Mouse (Mus musculus): ENCODE data around the gene Atg5. TPM values are rescaled to one million over a fixed set of nuclear protein-coding genes. Genes with fewer than 3 reads are reported as not detected.

Gene Atg5
- polyA plus RNA-seq, 1 experiment from 2014 or later = 46.4 TPM

GRCm38 (mm10) chr10:44381948-44382347 lies 113.8 kb downstream of the Atg5 start:
- 88% methylated on average over 12 of the region's 12 CpGs for WGBS
- no peak for ATAC-seq (ENCODE audit: low FRiP score)
- Histone ChIP-seq H3K27ac (no peak overlapping the region), H3K4me2 (no peak overlapping the region), H3K36me3 (replicated peaks) (no peaks in the 10 kb centered on the region), H3K9ac (no peak overlapping the region), H3K4me1 (peaks cover 11% of the 10 kb centered on the region), H3K4me3 (replicated peaks) (no peak overlapping the region), H3K27me3 (0 out of 2 replicates have a peak, but pooled peaks cover 3% of the 10 kb centered on the region), H3K9me3 (no peaks in the 10 kb centered on the region)

- H3K27me3 ChIP-seq = 0 out of 2 replicates have a peak, but pooled peaks cover 3% of the 10 kb centered on the region
- H3K9me3 ChIP-seq = no peaks in the 10 kb centered on the region
- peaks cover 11% of the 10 kb centered on the region for H3K4me1 ChIP-seq
- no peak overlapping the region for H3K27ac ChIP-seq
- 65% methylated on average over 10 of the region's 10 CpGs for WGBS
- H3K4me2 ChIP-seq = no peak overlapping the region
- no peaks in the 10 kb centered on the region for H3K36me3 ChIP-seq (replicated peaks)
- H3K9ac ChIP-seq = no peak overlapping the region
- H3K4me3 ChIP-seq (replicated peaks) = no peak overlapping the region
- no peak for ATAC-seq (ENCODE audit: low FRiP score)
These were observed 115.1 kb downstream of the Atg5 start for GRCm38 (mm10) chr10:44383213-44383612.

- H3K27me3 ChIP-seq = 0 out of 2 replicates have a peak, but pooled peaks cover 3% of the 10 kb centered on the region
- 79% methylated on average over 5 of the region's 5 CpGs for WGBS
- H3K36me3 ChIP-seq (replicated peaks) = no peaks in the 10 kb centered on the region
- H3K9ac ChIP-seq = no peak overlapping the region
- H3K4me1 ChIP-seq = peaks cover 11% of the 10 kb centered on the region
- H3K27ac ChIP-seq = no peak overlapping the region
- no peak overlapping the region for H3K4me3 ChIP-seq (replicated peaks)
- no peak for ATAC-seq (ENCODE audit: low FRiP score)
- H3K9me3 ChIP-seq = no peaks in the 10 kb centered on the region
- no peak overlapping the region for H3K4me2 ChIP-seq
These were observed 117.1 kb downstream of the Atg5 start for GRCm38 (mm10) chr10:44385227-44385626.

- ATAC-seq (ENCODE audit: low FRiP score) = no peak
- no peak overlapping the region for H3K27ac ChIP-seq
- no peak overlapping the region for H3K9ac ChIP-seq
- H3K9me3 ChIP-seq = no peaks in the 10 kb centered on the region
- no peaks in the 10 kb centered on the region for H3K27me3 ChIP-seq
- no peak overlapping the region for H3K4me2 ChIP-seq
- WGBS = 88% methylated on average over 11 of the region's 11 CpGs
- peaks cover 3% of the 10 kb centered on the region; the same call in 1 of the 2 replicates for H3K4me1 ChIP-seq
- H3K4me3 ChIP-seq (replicated peaks) = no peak overlapping the region
- H3K36me3 ChIP-seq (replicated peaks) = no peaks in the 10 kb centered on the region
These were observed 120.6 kb downstream of the Atg5 start for GRCm38 (mm10) chr10:44388706-44389233.

GRCm38 (mm10) chr10:44390286-44390685 lies 122.1 kb downstream of the Atg5 start:
- H3K4me2 ChIP-seq = no peak overlapping the region
- H3K9me3 ChIP-seq = no peaks in the 10 kb centered on the region
- 79% methylated on average over 5 of the region's 5 CpGs for WGBS
- peaks cover 3% of the 10 kb centered on the region; the same call in 1 of the 2 replicates for H3K4me1 ChIP-seq
- H3K27ac ChIP-seq = no peak overlapping the region
- no peak overlapping the region for H3K4me3 ChIP-seq (replicated peaks)
- H3K27me3 ChIP-seq = no peaks in the 10 kb centered on the region
- no peak overlapping the region for H3K9ac ChIP-seq
- no peaks in the 10 kb centered on the region for H3K36me3 ChIP-seq (replicated peaks)
- ATAC-seq (ENCODE audit: low FRiP score) = no peak

GRCm38 (mm10) chr10:44391509-44392290 lies 123.5 kb downstream of the Atg5 start:
- H3K27ac ChIP-seq = no peak overlapping the region
- ATAC-seq (ENCODE audit: low FRiP score) = no peak
- H3K9me3 ChIP-seq = no peaks in the 10 kb centered on the region
- peaks cover 3% of the 10 kb centered on the region; the same call in 1 of the 2 replicates for H3K4me1 ChIP-seq
- H3K36me3 ChIP-seq (replicated peaks) = no peaks in the 10 kb centered on the region
- H3K4me2 ChIP-seq = no peak overlapping the region
- 45% methylated on average over 12 of the region's 12 CpGs for WGBS
- no peak overlapping the region for H3K4me3 ChIP-seq (replicated peaks)
- no peak overlapping the region for H3K9ac ChIP-seq
- H3K27me3 ChIP-seq = no peaks in the 10 kb centered on the region

- H3K9ac ChIP-seq = no peak overlapping the region
- no peaks in the 10 kb centered on the region for H3K36me3 ChIP-seq (replicated peaks)
- H3K27ac ChIP-seq = no peak overlapping the region
- H3K27me3 ChIP-seq = no peaks in the 10 kb centered on the region
- peaks cover 3% of the 10 kb centered on the region; the same call in 1 of the 2 replicates for H3K4me1 ChIP-seq
- no peak overlapping the region for H3K4me3 ChIP-seq (replicated peaks)
- no peak overlapping the region for H3K4me2 ChIP-seq
- ATAC-seq (ENCODE audit: low FRiP score) = no peak
- H3K9me3 ChIP-seq = no peaks in the 10 kb centered on the region
- 87% methylated on average over 8 of the region's 8 CpGs for WGBS
These were observed 124.7 kb downstream of the Atg5 start for GRCm38 (mm10) chr10:44392855-44393254.

- no peak for ATAC-seq (ENCODE audit: low FRiP score)
- H3K4me1 ChIP-seq = no peaks in the 10 kb centered on the region
- no peaks in the 10 kb centered on the region for H3K36me3 ChIP-seq (replicated peaks)
- no peak overlapping the region for H3K4me2 ChIP-seq
- no peak overlapping the region for H3K27ac ChIP-seq
- 51% methylated on average over 3 of the region's 3 CpGs for WGBS
- no peaks in the 10 kb centered on the region for H3K9me3 ChIP-seq
- no peak overlapping the region for H3K9ac ChIP-seq
- no peak overlapping the region for H3K4me3 ChIP-seq (replicated peaks)
- H3K27me3 ChIP-seq = no peaks in the 10 kb centered on the region
These were observed 132.0 kb downstream of the Atg5 start for GRCm38 (mm10) chr10:44400119-44400518.

GRCm38 (mm10) chr10:44400602-44401001 lies 132.4 kb downstream of the Atg5 start:
- Histone ChIP-seq H3K4me2 (no peak overlapping the region), H3K4me3 (replicated peaks) (no peak overlapping the region), H3K9me3 (no peaks in the 10 kb centered on the region), H3K27me3 (no peaks in the 10 kb centered on the region), H3K27ac (no peak overlapping the region), H3K9ac (no peak overlapping the region), H3K36me3 (replicated peaks) (no peaks in the 10 kb centered on the region), H3K4me1 (no peaks in the 10 kb centered on the region)
- 60% methylated on average over 13 of the region's 13 CpGs for WGBS
- ATAC-seq (ENCODE audit: low FRiP score) = no peak

GRCm38 (mm10) chr10:44401600-44401999 lies 133.4 kb downstream of the Atg5 start:
- no peaks in the 10 kb centered on the region for H3K4me1 ChIP-seq
- H3K27ac ChIP-seq = no peak overlapping the region
- H3K27me3 ChIP-seq = no peaks in the 10 kb centered on the region
- no peak overlapping the region for H3K4me3 ChIP-seq (replicated peaks)
- ATAC-seq (ENCODE audit: low FRiP score) = no peak
- no peaks in the 10 kb centered on the region for H3K9me3 ChIP-seq
- H3K36me3 ChIP-seq (replicated peaks) = no peaks in the 10 kb centered on the region
- 88% methylated on average over 10 of the region's 10 CpGs for WGBS
- H3K4me2 ChIP-seq = no peak overlapping the region
- no peak overlapping the region for H3K9ac ChIP-seq

- Histone ChIP-seq H3K36me3 (replicated peaks) (no peaks in the 10 kb centered on the region), H3K4me2 (no peak overlapping the region), H3K4me3 (replicated peaks) (no peak overlapping the region), H3K4me1 (no peaks in the 10 kb centered on the region), H3K27ac (no peak overlapping the region), H3K9me3 (no peaks in the 10 kb centered on the region), H3K27me3 (no peaks in the 10 kb centered on the region), H3K9ac (no peak overlapping the region)
- ATAC-seq (ENCODE audit: low FRiP score) = no peak
- WGBS = 85% methylated on average over 7 of the region's 7 CpGs
These were observed 135.3 kb downstream of the Atg5 start for GRCm38 (mm10) chr10:44403415-44403814.

GRCm38 (mm10) chr10:44409054-44409453 lies 140.9 kb downstream of the Atg5 start:
- whole genome bisulfite sequencing = 85% methylated on average over 10 of the region's 10 CpGs
- Histone ChIP-seq H3K27ac (no peak overlapping the region), H3K4me1 (no peaks in the 10 kb centered on the region), H3K4me3 (replicated peaks) (no peak overlapping the region), H3K27me3 (no peaks in the 10 kb centered on the region), H3K9ac (no peak overlapping the region), H3K36me3 (replicated peaks) (no peaks in the 10 kb centered on the region), H3K4me2 (no peak overlapping the region), H3K9me3 (no peaks in the 10 kb centered on the region)
- ATAC-seq (ENCODE audit: low FRiP score) = no peak

- 78% methylated on average over 11 of the region's 11 CpGs for WGBS
- Histone ChIP-seq H3K4me2 (no peak overlapping the region), H3K27ac (no peak overlapping the region), H3K9ac (no peak overlapping the region), H3K4me3 (replicated peaks) (no peak overlapping the region), H3K4me1 (no peaks in the 10 kb centered on the region), H3K36me3 (replicated peaks) (no peaks in the 10 kb centered on the region), H3K27me3 (no peaks in the 10 kb centered on the region), H3K9me3 (no peaks in the 10 kb centered on the region)
- ATAC-seq (ENCODE audit: low FRiP score) = no peak
These were observed 141.8 kb downstream of the Atg5 start for GRCm38 (mm10) chr10:44409958-44410357.
